Mouse (Mus musculus): Measurements from ENCODE around the gene Fsd1. TPM values are rescaled to one million over a fixed set of nuclear protein-coding genes. Genes with fewer than 3 reads are reported as not detected.

Fsd1 gene
- polyA plus RNA-seq, 1 experiment from 2014 or later = 106 TPM

DNA sequence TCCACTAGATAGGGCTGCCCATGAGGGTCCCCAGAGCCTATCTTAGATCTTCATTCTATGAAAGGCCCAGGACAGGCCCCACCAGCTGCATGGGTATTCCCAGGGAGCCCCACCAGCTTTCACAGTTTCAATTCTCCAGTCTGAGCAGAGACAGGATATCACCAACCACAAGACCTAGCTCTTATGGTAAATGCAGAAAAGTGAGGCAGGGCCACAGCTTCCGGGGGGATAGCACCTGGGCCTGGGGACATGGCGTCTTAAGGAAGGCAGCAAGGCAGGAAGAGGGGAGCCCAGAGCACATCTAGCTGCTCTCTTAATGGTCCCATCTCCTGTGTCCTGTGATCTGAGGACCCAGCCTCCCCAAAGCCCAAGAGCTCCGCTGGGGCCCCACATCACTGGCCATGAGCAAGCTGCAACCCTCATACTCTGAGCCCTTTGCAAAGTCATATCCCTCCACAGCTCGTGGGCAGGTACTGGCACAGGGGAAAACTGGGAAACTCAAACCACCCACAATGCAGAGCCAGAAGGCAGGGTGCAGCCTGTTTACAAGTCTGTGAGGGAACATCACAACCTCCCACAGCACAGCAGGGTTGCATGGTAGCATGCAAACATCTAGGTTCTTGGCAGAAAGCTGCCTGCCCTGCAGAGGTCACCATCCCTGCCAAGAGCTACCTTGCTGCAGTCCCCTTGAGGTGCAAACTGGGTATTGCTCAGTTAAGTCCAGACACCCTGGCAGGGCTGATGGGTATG, 35.0 kb downstream of the Fsd1 start:
- Histone ChIP-seq H3K9ac (ENCODE audit: low read length) (no peak overlapping the region), H3K27ac (ENCODE audit: low read depth, low read length) (no peak overlapping the region; the same call in 1 of the 2 replicates), H3K36me3 (ENCODE audit: control insufficient read depth, insufficient read depth, low read length) (peaks cover 42% of the 10 kb centered on the region), H3K4me2 (ENCODE audit: low read length) (no peak overlapping the region), H3K4me3 (ENCODE audit: low read depth, low read length) (no peak overlapping the region), H3K27me3 (replicated peaks; ENCODE audit: control insufficient read depth, insufficient read depth, low read length) (no peaks in the 10 kb centered on the region), H3K9me3 (replicated peaks; ENCODE audit: control insufficient read depth, low read length) (no peaks in the 10 kb centered on the region), H3K4me1 (ENCODE audit: control insufficient read depth, insufficient read depth, low read length) (no peaks in the 10 kb centered on the region)
- 93% methylated on average over 4 of the region's 4 CpGs for WGBS
- ATAC-seq (no peak), DNase-seq (ENCODE audit: low spot score) (no peak)

DNA sequence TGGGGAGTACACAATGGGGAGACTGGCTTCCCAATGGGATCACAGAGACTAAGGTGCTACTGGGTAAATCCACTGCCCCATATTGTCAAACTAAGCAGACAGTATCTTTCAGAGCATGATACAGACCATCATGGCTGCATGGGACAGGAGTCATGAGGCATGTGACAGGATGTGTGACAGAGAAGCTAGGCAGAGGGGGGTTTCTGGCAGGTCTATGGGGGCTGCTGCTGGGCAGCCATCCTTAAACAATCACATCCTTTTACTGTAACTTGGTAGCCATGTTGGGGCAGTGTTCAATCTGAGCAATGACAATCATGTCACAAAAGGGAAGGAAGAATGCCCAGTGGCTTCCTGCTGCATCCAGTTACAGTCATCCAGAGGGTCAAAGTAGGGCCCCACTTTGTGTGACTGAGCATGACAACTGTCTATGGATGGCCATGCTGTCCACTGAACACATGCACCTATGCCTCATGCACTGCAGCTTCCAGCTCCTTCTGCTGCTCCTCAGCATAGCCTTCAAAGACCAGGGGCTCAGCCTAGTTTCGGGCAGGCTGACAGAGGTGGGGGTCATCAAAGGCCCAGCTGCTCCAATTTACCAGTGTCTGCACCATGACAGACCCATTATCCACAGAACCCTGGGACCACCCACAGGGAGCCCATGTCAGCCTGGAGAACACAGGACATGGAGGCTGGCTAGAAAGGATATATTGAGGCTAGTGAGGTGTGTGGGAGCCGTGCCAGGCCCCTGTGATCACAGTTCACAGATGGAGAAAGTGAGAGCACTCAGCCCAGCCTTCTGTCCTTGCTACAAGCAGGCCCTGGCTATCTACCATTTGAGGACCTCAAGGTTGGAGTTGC, 36.1 kb downstream of the Fsd1 start:
- WGBS = 64% methylated on average over 2 of the region's 2 CpGs
- 0 out of 2 replicates have a peak overlapping the region, but pooled peaks have one; percentile 10 for H3K27ac ChIP-seq (ENCODE audit: low read depth, low read length)

DNA sequence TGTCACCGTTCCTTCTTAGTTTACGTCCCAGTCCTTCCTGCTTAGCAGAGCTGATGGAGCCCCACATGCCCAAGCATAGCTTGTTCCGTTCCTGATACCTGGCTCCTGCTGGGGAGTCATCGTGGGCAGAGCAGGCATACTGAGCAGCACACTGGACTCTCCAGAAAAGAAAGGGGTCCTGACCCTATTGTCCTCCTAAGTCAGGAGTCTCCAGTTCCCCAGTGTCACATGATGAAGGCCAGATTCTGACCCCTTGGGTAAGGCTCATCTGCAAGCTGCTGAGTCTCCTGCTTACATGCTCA, 36.6 kb downstream of the Fsd1 start:
- peaks cover 26% of the 10 kb centered on the region for H3K36me3 ChIP-seq (ENCODE audit: control insufficient read depth, insufficient read depth, low read length)
- ATAC-seq (no peak), DNase-seq (ENCODE audit: low spot score) (no peak)
- no peak overlapping the region for H3K27ac ChIP-seq (ENCODE audit: low read depth, low read length)
- no peaks in the 10 kb centered on the region for H3K4me1 ChIP-seq (ENCODE audit: control insufficient read depth, insufficient read depth, low read length)
- no peak overlapping the region for H3K4me2 ChIP-seq (ENCODE audit: low read length)
- H3K9ac ChIP-seq (ENCODE audit: low read length) = no peak overlapping the region
- 87% methylated on average over 4 of the region's 4 CpGs for WGBS
- no peak overlapping the region for H3K4me3 ChIP-seq (ENCODE audit: low read depth, low read length)
- H3K9me3 ChIP-seq (replicated peaks; ENCODE audit: control insufficient read depth, low read length) = no peaks in the 10 kb centered on the region
- H3K27me3 ChIP-seq (replicated peaks; ENCODE audit: control insufficient read depth, insufficient read depth, low read length) = no peaks in the 10 kb centered on the region

More for the DNA sequence above, 36.1 kb downstream of the Fsd1 start:
- peaks cover 32% of the 10 kb centered on the region for H3K36me3 ChIP-seq (ENCODE audit: control insufficient read depth, insufficient read depth, low read length)
- no peak overlapping the region for H3K4me3 ChIP-seq (ENCODE audit: low read depth, low read length)
- DNase-seq (ENCODE audit: low spot score) (no peak), ATAC-seq (no peak)
- H3K9me3 ChIP-seq (replicated peaks; ENCODE audit: control insufficient read depth, low read length) = no peaks in the 10 kb centered on the region
- H3K9ac ChIP-seq (ENCODE audit: low read length) = no peak overlapping the region
- no peaks in the 10 kb centered on the region for H3K4me1 ChIP-seq (ENCODE audit: control insufficient read depth, insufficient read depth, low read length)
- H3K4me2 ChIP-seq (ENCODE audit: low read length) = no peak overlapping the region
- no peaks in the 10 kb centered on the region for H3K27me3 ChIP-seq (replicated peaks; ENCODE audit: control insufficient read depth, insufficient read depth, low read length)

DNA sequence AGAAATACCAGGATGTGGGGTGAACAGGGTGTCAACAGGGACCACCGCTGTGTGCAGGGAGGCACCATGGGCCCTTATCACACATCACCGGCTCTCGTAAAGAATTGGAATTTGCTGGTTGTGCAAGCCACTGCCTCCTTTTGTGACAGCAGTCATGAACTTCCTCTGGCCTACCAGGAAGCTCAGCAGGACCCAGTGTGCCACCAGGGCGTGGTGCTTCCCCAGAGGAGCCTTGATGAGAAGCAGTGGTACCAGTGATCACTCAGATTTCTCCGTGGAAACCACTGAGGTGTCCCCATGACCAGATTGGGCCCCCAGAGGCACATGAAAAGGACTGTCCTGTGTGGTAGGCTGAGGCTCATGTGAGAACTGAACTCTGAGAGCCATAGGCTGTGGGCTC, 37.1 kb downstream of the Fsd1 start:
- H3K4me1 ChIP-seq (ENCODE audit: control insufficient read depth, insufficient read depth, low read length) = no peaks in the 10 kb centered on the region
- no peak overlapping the region for H3K4me3 ChIP-seq (ENCODE audit: low read depth, low read length)
- no peaks in the 10 kb centered on the region for H3K9me3 ChIP-seq (replicated peaks; ENCODE audit: control insufficient read depth, low read length)
- no peaks in the 10 kb centered on the region for H3K27me3 ChIP-seq (replicated peaks; ENCODE audit: control insufficient read depth, insufficient read depth, low read length)
- no peak overlapping the region for H3K27ac ChIP-seq (ENCODE audit: low read depth, low read length)
- H3K36me3 ChIP-seq (ENCODE audit: control insufficient read depth, insufficient read depth, low read length) = peaks cover 23% of the 10 kb centered on the region
- ATAC-seq (no peak), DNase-seq (ENCODE audit: low spot score) (no peak)
- no peak overlapping the region for H3K4me2 ChIP-seq (ENCODE audit: low read length)
- 92% methylated on average over 5 of the region's 5 CpGs for WGBS
- no peak overlapping the region for H3K9ac ChIP-seq (ENCODE audit: low read length)

DNA sequence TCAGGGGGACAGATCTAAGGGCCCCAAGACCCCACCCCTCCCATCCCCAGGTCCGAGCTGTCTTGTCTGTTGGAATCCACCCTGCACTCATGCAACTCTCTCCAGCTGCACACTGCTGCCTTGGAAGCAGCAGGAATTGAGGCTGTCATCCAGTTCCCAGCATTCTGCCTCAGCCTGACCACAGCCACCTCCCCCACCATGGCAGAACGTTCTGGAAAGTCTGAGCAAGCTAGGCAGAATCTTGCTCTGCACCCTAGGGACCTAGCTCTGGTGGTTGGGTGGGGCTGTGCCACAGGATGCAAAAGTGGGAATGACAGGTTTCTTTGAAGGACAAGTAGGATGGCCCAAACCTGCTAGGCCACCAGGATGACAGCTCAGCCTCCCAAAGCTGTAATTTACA, 38.2 kb downstream of the Fsd1 start:
- Histone ChIP-seq H3K27ac (ENCODE audit: low read depth, low read length) (no peak overlapping the region), H3K9ac (ENCODE audit: low read length) (no peak overlapping the region), H3K9me3 (replicated peaks; ENCODE audit: control insufficient read depth, low read length) (no peaks in the 10 kb centered on the region), H3K4me3 (ENCODE audit: low read depth, low read length) (no peak overlapping the region), H3K4me2 (ENCODE audit: low read length) (no peak overlapping the region), H3K27me3 (replicated peaks; ENCODE audit: control insufficient read depth, insufficient read depth, low read length) (no peaks in the 10 kb centered on the region), H3K36me3 (ENCODE audit: control insufficient read depth, insufficient read depth, low read length) (peaks cover 24% of the 10 kb centered on the region), H3K4me1 (ENCODE audit: control insufficient read depth, insufficient read depth, low read length) (no peaks in the 10 kb centered on the region)
- no peak for ATAC-seq
- 78% methylated on average over 2 of the region's 2 CpGs for WGBS
- DNase-seq (ENCODE audit: low spot score) = no peak

DNA sequence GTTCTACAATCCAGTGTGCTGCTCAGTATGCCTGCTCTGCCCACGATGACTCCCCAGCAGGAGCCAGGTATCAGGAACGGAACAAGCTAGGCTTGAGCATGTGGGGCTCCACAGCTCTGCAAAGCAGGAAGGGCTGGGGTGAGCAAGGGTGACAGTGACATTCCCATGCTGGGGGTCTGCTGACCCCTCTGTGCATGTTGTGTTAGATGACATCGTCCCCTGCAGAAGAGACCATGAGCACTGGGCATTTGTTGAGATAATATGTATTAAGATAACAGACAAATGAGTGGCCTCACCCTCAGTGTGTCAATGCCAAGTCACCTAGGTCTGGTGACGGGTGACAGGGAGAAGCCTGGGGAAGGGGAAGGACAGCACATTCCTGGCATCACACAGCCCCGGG, 38.6 kb downstream of the Fsd1 start:
- Histone ChIP-seq H3K9ac (ENCODE audit: low read length) (no peak overlapping the region), H3K4me3 (ENCODE audit: low read depth, low read length) (no peak overlapping the region), H3K4me2 (ENCODE audit: low read length) (no peak overlapping the region), H3K27ac (ENCODE audit: low read depth, low read length) (no peak overlapping the region), H3K9me3 (replicated peaks; ENCODE audit: control insufficient read depth, low read length) (no peaks in the 10 kb centered on the region), H3K4me1 (ENCODE audit: control insufficient read depth, insufficient read depth, low read length) (no peaks in the 10 kb centered on the region), H3K27me3 (replicated peaks; ENCODE audit: control insufficient read depth, insufficient read depth, low read length) (no peaks in the 10 kb centered on the region), H3K36me3 (ENCODE audit: control insufficient read depth, insufficient read depth, low read length) (peaks cover 22% of the 10 kb centered on the region)
- ATAC-seq = no peak
- no peak for DNase-seq (ENCODE audit: low spot score)
- WGBS = 80% methylated on average over 5 of the region's 5 CpGs

DNA sequence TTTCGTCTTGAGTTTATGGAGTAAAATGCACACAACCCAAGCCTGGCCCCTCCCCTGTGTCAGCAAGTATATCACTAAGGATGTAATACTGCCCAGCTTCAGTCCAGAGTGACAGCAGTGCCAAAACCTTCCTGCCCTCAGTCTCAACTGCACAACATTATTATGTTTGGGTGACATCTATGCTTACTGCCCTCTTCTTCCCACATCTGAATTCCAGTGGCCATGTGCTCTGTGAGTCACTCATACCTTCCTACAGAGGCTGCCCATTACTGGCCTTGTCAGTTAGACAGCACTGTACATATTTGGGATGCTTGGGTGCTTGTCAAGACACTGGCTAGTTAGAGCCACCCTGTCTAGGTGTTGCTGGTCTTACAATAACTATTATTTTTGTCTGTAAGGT, 40.0 kb downstream of the Fsd1 start:
- Histone ChIP-seq H3K9ac (ENCODE audit: low read length) (no peak overlapping the region), H3K4me1 (ENCODE audit: control insufficient read depth, insufficient read depth, low read length) (no peaks in the 10 kb centered on the region), H3K4me2 (ENCODE audit: low read length) (no peak overlapping the region), H3K4me3 (ENCODE audit: low read depth, low read length) (no peak overlapping the region), H3K27ac (ENCODE audit: low read depth, low read length) (no peak overlapping the region), H3K27me3 (replicated peaks; ENCODE audit: control insufficient read depth, insufficient read depth, low read length) (no peaks in the 10 kb centered on the region), H3K36me3 (ENCODE audit: control insufficient read depth, insufficient read depth, low read length) (peaks cover 25% of the 10 kb centered on the region), H3K9me3 (replicated peaks; ENCODE audit: control insufficient read depth, low read length) (no peaks in the 10 kb centered on the region)
- DNase-seq (ENCODE audit: low spot score) (no peak), ATAC-seq (no peak)
- WGBS = 100% methylated on average over 1 of the region's 1 CpGs

DNA sequence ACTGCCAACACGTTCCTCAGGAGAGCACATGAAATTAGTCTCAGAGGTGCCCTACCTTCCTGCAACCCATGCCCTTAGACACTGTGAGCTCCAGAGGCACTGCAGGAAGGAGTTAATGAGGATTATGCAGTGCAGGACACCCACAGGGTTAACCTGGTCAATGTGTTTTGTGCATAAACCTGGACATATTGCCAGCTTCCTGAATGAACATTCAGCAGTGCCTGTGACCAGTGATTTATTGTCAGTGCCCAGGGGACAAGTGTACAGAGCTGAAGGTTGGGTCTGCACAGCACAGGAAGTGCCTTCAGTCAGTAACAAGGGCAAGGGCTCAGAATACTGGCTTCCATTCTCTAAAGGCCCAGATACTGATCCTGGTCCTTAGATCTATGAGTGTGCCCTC, 40.6 kb downstream of the Fsd1 start:
- Histone ChIP-seq H3K4me1 (ENCODE audit: control insufficient read depth, insufficient read depth, low read length) (no peaks in the 10 kb centered on the region), H3K27ac (ENCODE audit: low read depth, low read length) (no peak overlapping the region), H3K9ac (ENCODE audit: low read length) (no peak overlapping the region), H3K36me3 (ENCODE audit: control insufficient read depth, insufficient read depth, low read length) (peaks cover 25% of the 10 kb centered on the region), H3K9me3 (replicated peaks; ENCODE audit: control insufficient read depth, low read length) (no peaks in the 10 kb centered on the region), H3K27me3 (replicated peaks; ENCODE audit: control insufficient read depth, insufficient read depth, low read length) (no peaks in the 10 kb centered on the region), H3K4me2 (ENCODE audit: low read length) (no peak overlapping the region), H3K4me3 (ENCODE audit: low read depth, low read length) (no peak overlapping the region)
- DNase-seq (ENCODE audit: low spot score) (no peak), ATAC-seq (no peak)
- 87% methylated on average over 1 of the region's 1 CpGs for WGBS

DNA sequence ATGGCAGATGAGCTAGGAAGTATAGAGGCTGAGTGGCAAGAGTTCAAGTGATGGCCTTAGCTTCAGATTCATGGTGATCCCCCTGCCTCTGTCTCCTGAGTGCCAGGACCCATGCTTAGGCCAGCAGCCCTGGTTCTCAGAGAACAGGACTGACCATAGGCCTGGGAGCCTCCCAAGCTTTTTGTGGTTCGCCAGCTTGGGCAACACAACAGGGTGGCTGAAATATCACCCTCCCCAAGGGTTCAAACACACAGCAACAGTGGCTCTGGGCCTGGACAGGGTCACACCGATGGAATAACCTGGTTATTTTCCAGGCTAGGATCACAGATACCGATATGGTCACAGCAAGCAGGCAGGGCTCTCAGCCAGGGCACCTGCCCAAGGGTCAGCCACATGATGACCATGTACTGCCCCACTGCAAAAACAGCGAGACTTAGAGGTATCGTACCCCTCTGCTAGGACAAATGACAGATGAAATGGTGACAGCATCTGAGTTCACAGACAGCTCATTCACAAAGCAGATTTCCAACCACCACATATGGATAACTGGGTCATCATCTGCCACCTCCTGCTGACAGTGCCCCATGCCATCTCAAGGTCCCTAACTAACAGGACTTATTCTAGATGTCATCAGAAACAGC, 41.6 kb downstream of the Fsd1 start:
- Histone ChIP-seq H3K4me1 (ENCODE audit: control insufficient read depth, insufficient read depth, low read length) (no peaks in the 10 kb centered on the region), H3K4me3 (ENCODE audit: low read depth, low read length) (no peak overlapping the region), H3K36me3 (ENCODE audit: control insufficient read depth, insufficient read depth, low read length) (peaks cover 25% of the 10 kb centered on the region), H3K9ac (ENCODE audit: low read length) (no peak overlapping the region), H3K27ac (ENCODE audit: low read depth, low read length) (no peak overlapping the region), H3K9me3 (replicated peaks; ENCODE audit: control insufficient read depth, low read length) (no peaks in the 10 kb centered on the region), H3K27me3 (replicated peaks; ENCODE audit: control insufficient read depth, insufficient read depth, low read length) (no peaks in the 10 kb centered on the region), H3K4me2 (ENCODE audit: low read length) (no peak overlapping the region)
- WGBS = 92% methylated on average over 5 of the region's 5 CpGs
- DNase-seq (ENCODE audit: low spot score) (no peak), ATAC-seq (no peak)
